Mouse (Mus musculus): ENCODE results near the gene Ttc37. TPM values are rescaled to one million over a fixed set of nuclear protein-coding genes. Genes with fewer than 3 reads are reported as not detected.
A peak's percentile ranks its signal among the peaks of the same experiment; 100 is the strongest.

Gene Ttc37
- total and polyA plus RNA-seq, 3 experiments = 23.9 to 34.7 (median 26.7) TPM

DNA sequence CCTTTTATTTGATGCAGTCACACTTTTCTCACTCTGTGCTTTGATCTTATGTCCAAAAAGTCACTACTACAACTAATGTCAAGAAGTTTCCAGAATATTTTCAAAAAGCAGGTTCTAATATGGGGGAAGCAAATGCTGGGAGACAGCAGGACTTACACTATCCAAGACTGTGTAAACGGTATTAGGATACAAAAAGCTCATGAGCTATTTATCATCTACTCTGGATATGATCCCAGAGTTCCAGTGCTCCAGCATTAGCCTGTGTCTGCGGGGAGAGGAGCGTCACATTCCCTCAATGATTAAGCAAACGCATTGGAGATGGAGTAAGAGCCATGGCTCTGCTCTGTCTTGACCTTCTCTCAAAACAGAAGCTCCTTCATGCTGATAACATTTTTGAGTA lies 101.4 kb downstream of the Ttc37 start:
- in situ Hi-C loops (cut with MboI; ENCODE audit: low pct_ligation_motif_present, low pct_unique_long_range_greater_than_20kb, low sequenced_read_pairs) = loop anchor here (25.0 kb wide), 2 partner anchors 212 to 487 kb away; no protein-coding TSS in a partner anchor
- dilution Hi-C loops (cut with MboI; ENCODE audit: extremely low pct_ligation_motif_present, extremely low pct_unique_long_range_greater_than_20kb, low sequenced_read_pairs) = no loop called here

DNA sequence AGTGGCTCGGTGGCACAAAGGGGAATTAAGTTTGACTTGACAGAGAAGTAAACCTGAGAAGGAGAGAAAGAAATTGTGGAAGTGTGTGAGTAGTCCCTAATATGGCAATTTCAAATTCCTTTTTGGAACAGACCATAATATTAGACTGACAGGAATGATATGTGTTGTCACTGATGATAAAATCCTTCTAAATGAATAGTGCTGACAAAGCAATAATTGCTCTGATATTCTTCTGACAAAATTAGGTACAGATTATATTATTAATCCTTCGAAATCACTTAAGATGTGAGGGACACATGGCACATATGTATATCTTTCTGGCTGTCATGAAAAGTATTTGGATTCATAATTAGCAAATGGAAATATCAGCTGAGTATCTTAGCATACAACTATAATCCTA lies 116.4 kb downstream of the Ttc37 start:
- H3K27me3 ChIP-seq (replicated peaks) = no peaks in the 10 kb centered on the region
- in situ Hi-C loops (cut with MboI; ENCODE audit: low pct_ligation_motif_present, low pct_unique_long_range_greater_than_20kb, low sequenced_read_pairs) (loop anchor here (10.0 to 25.0 kb wide), 3 partner anchors 90 to 472 kb away; partner anchors contain the start of gene Fam81b), dilution Hi-C loops (cut with MboI; ENCODE audit: extremely low pct_ligation_motif_present, extremely low pct_unique_long_range_greater_than_20kb, low sequenced_read_pairs) (no loop called here)
- H3K79me2 ChIP-seq (replicated peaks; ENCODE audit: control insufficient read depth, extremely low read depth, insufficient read depth, poor library complexity, severe bottlenecking) = no peaks in the 10 kb centered on the region
- no peak for DNase-seq (ENCODE audit: extremely low read depth)
- H3K9me3 ChIP-seq (replicated peaks; ENCODE audit: low read length) = peaks cover 2% of the 10 kb centered on the region
- H3K4me1 ChIP-seq (ENCODE audit: control insufficient read depth in 1 of 2, insufficient read depth in 2 of 2) = peaks cover 0 to 3% of the 10 kb centered on the region in 2 experiments; a peak in 1 of 4 replicates
- no peak overlapping the region for H3K4me2 ChIP-seq (ENCODE audit: insufficient read depth, low read depth, poor library complexity, severe bottlenecking)
- TF ChIP-seq SIN3A (IDR thresholded peaks at IDR 0.05; ENCODE audit: low read length) = no peak
- peak; percentile 91 for TF ChIP-seq MAFK (IDR thresholded peaks at IDR 0.05; ENCODE audit: insufficient replicate concordance, low read length)
- no peak for TF ChIP-seq ETS1 (conservative IDR thresholded peaks at IDR 0.05; ENCODE audit: low read depth, low read length)
- TF ChIP-seq TCF12 (IDR thresholded peaks at IDR 0.05; ENCODE audit: low read depth, low read length) = no peak
- H3K9ac ChIP-seq (ENCODE audit: insufficient read depth, low read depth) = no peak overlapping the region
- H3K36me3 ChIP-seq (replicated peaks in 1 of 2; ENCODE audit: control insufficient read depth in 1 of 2, insufficient read depth in 1 of 2, low read length in 1 of 2) = no peaks in the 10 kb centered on the region
- H3K4me3 ChIP-seq (replicated peaks in 1 of 3; ENCODE audit: low read depth in 2 of 3, low read length in 2 of 3, poor library complexity in 1 of 3) = no peak overlapping the region
- H3K27ac ChIP-seq (ENCODE audit: insufficient read depth, low read depth) = no peak overlapping the region

More for the DNA sequence above, 101.4 kb downstream of the Ttc37 start:
- no peaks in the 10 kb centered on the region for H3K27me3 ChIP-seq (replicated peaks)
- no peak overlapping the region for H3K4me3 ChIP-seq (replicated peaks in 1 of 3; ENCODE audit: low read depth in 2 of 3, low read length in 2 of 3, poor library complexity in 1 of 3)
- peaks cover 4% of the 10 kb centered on the region for H3K9me3 ChIP-seq (replicated peaks; ENCODE audit: low read length)
- H3K27ac ChIP-seq (ENCODE audit: insufficient read depth, low read depth) = no peak overlapping the region
- H3K4me1 ChIP-seq (ENCODE audit: control insufficient read depth in 1 of 2, insufficient read depth in 2 of 2) = peaks cover 0 to 26% of the 10 kb centered on the region in 2 experiments; a peak in 2 of 4 replicates
- no peak overlapping the region for H3K9ac ChIP-seq (ENCODE audit: insufficient read depth, low read depth)
- no peaks in the 10 kb centered on the region for H3K79me2 ChIP-seq (replicated peaks; ENCODE audit: control insufficient read depth, extremely low read depth, insufficient read depth, poor library complexity, severe bottlenecking)
- DNase-seq (ENCODE audit: extremely low read depth) = no peak
- no peak overlapping the region for H3K4me2 ChIP-seq (ENCODE audit: insufficient read depth, low read depth, poor library complexity, severe bottlenecking)
- TF ChIP-seq ZKSCAN1 (IDR thresholded peaks at IDR 0.05; ENCODE audit: borderline replicate concordance, low read depth, low read length) = no peak
- TF ChIP-seq CTCF (conservative IDR thresholded peaks at IDR 0.05 in 1 of 2, IDR thresholded peaks at IDR 0.05 in 1 of 2; ENCODE audit: low read depth in 2 of 2, low read length in 2 of 2) = no peak
- no peak for TF ChIP-seq BHLHE40 (IDR thresholded peaks at IDR 0.05; ENCODE audit: low read depth, low read length)
- TF ChIP-seq MAFK (IDR thresholded peaks at IDR 0.05; ENCODE audit: insufficient replicate concordance, low read length) = no peak
- TF ChIP-seq POLR2A (IDR thresholded peaks at IDR 0.05; ENCODE audit: low read depth, low read length) = no peak
- peaks cover 5 to 39% of the 10 kb centered on the region in 2 experiments for H3K36me3 ChIP-seq (replicated peaks in 1 of 2; ENCODE audit: control insufficient read depth in 1 of 2, insufficient read depth in 1 of 2, low read length in 1 of 2)

DNA sequence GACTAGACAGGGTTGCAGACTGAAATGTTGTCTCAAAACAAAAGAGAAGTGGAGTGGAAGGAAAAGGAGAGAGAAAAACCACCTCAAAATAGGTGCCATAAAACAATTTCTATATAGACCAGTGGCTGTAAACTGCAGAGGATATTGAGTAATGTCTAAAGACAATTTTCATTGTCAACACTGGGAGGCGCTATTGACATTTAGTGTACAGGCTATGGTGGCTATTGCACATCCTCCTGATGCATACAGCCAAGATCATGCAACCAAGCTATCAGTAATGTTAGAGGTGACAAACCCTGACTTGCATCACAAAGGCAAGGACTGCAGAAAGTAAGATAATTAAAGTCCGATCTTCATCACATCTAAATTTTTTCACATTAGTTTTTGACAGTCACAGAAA lies 116.9 kb downstream of the Ttc37 start:
- in situ Hi-C loops (cut with MboI; ENCODE audit: low pct_ligation_motif_present, low pct_unique_long_range_greater_than_20kb, low sequenced_read_pairs) (loop anchor here (10.0 to 25.0 kb wide), 3 partner anchors 89 to 472 kb away; partner anchors contain the start of gene Fam81b), dilution Hi-C loops (cut with MboI; ENCODE audit: extremely low pct_ligation_motif_present, extremely low pct_unique_long_range_greater_than_20kb, low sequenced_read_pairs) (no loop called here)
- no peak overlapping the region for H3K9ac ChIP-seq (ENCODE audit: insufficient read depth, low read depth)
- no peaks in the 10 kb centered on the region for H3K36me3 ChIP-seq (replicated peaks in 1 of 2; ENCODE audit: control insufficient read depth in 1 of 2, insufficient read depth in 1 of 2, low read length in 1 of 2)
- H3K27me3 ChIP-seq (replicated peaks) = no peaks in the 10 kb centered on the region
- TF ChIP-seq NRF1 (IDR thresholded peaks at IDR 0.05; ENCODE audit: low read depth, low read length) (0 out of 2 replicates have a peak, but pooled peaks have one; percentile 10), SMC3 (IDR thresholded peaks at IDR 0.05; ENCODE audit: low read depth, low read length) (peak; percentile 97), CHD1 (IDR thresholded peaks at IDR 0.05; ENCODE audit: low read depth, low read length) (no peak), BHLHE40 (IDR thresholded peaks at IDR 0.05; ENCODE audit: low read depth, low read length) (no peak), POLR2AphosphoS2 (IDR thresholded peaks at IDR 0.05; ENCODE audit: low read depth, low read length) (no peak), IRF4 (IDR thresholded peaks at IDR 0.05; ENCODE audit: low read depth, low read length) (peak; percentile 26; the same call in 1 of the 2 replicates), UBTF (IDR thresholded peaks at IDR 0.05; ENCODE audit: low read depth, low read length) (no peak), CTCF (conservative IDR thresholded peaks at IDR 0.05 in 1 of 2, IDR thresholded peaks at IDR 0.05 in 1 of 2; ENCODE audit: low read depth in 2 of 2, low read length in 2 of 2) (peak; percentile 62 to 94), NELFE (IDR thresholded peaks at IDR 0.05; ENCODE audit: low read depth, low read length) (no peak), ZC3H11A (IDR thresholded peaks at IDR 0.05; ENCODE audit: low read depth, low read length) (peak; percentile 89), RAD21 (IDR thresholded peaks at IDR 0.05; ENCODE audit: low read depth, low read length) (peak; percentile 97)
- no peak overlapping the region for H3K27ac ChIP-seq (ENCODE audit: insufficient read depth, low read depth)
- no peaks in the 10 kb centered on the region for H3K79me2 ChIP-seq (replicated peaks; ENCODE audit: control insufficient read depth, extremely low read depth, insufficient read depth, poor library complexity, severe bottlenecking)
- DNase-seq (ENCODE audit: extremely low read depth) = peak; percentile 70
- no peak overlapping the region for H3K4me2 ChIP-seq (ENCODE audit: insufficient read depth, low read depth, poor library complexity, severe bottlenecking)
- peaks cover 0 to 7% of the 10 kb centered on the region in 2 experiments; a peak in 2 of 4 replicates for H3K4me1 ChIP-seq (ENCODE audit: control insufficient read depth in 1 of 2, insufficient read depth in 2 of 2)
- H3K4me3 ChIP-seq (replicated peaks in 1 of 3; ENCODE audit: low read depth in 2 of 3, low read length in 2 of 3, poor library complexity in 1 of 3) = no peak overlapping the region
- peaks cover 2% of the 10 kb centered on the region for H3K9me3 ChIP-seq (replicated peaks; ENCODE audit: low read length)

Data from CH12.LX (cell line).